Mouse (Mus musculus): ENCODE measurements around the gene Rdh5.
A peak's percentile ranks its signal among the peaks of the same experiment; 100 is the strongest.

Gene Rdh5

GRCm38 (mm10) chr10:128929638-128930378 is 7.1 kb upstream of the Rdh5 start:
- DNase-seq, result no peak

- peak; percentile 52 to 71 for DNase-seq
Observed at GRCm38 (mm10) chr10:128928356-128928755, 5.7 kb upstream of the Rdh5 start.

GRCm38 (mm10) chr10:128923935-128924334 is 1.2 kb upstream of the Rdh5 start, which contains the start of gene Bloc1s1:
Gene Bloc1s1 (minus strand): TSS chr10:128924035.
- DNase-seq, result no peak

GRCm38 (mm10) chr10:128923013-128923691 is 464 bp upstream of the Rdh5 start:
- peak; percentile 93 to 96 for DNase-seq

- peak in 1 of 2 experiments; percentile 44 for DNase-seq
Observed at GRCm38 (mm10) chr10:128921883-128922821, 536 bp downstream of the Rdh5 start.

GRCm38 (mm10) chr10:128921251-128921650 is 1.4 kb downstream of the Rdh5 start:
- DNase-seq, result no peak

GRCm38 (mm10) chr10:128920736-128921161 is 1.9 kb downstream of the Rdh5 start:
- no peak for DNase-seq

GRCm38 (mm10) chr10:128919966-128920365 is 2.7 kb downstream of the Rdh5 start:
- DNase-seq, result no peak

GRCm38 (mm10) chr10:128919203-128919631 is 3.5 kb downstream of the Rdh5 start:
- DNase-seq, result peak; percentile 71 to 73

GRCm38 (mm10) chr10:128918246-128918645 is 4.4 kb downstream of the Rdh5 start:
- peak; percentile 98 to 99 for DNase-seq

GRCm38 (mm10) chr10:128917400-128917799 is 5.3 kb downstream of the Rdh5 start:
- DNase-seq, result no peak

GRCm38 (mm10) chr10:128916665-128917064 is 6.0 kb downstream of the Rdh5 start:
- no peak for DNase-seq

- DNase-seq, result no peak
Observed at GRCm38 (mm10) chr10:128915550-128915949, 7.1 kb downstream of the Rdh5 start.

GRCm38 (mm10) chr10:128913696-128914095 is 9.0 kb downstream of the Rdh5 start:
- DNase-seq, result peak; percentile 56 to 61

GRCm38 (mm10) chr10:128913219-128913618 is 9.5 kb downstream of the Rdh5 start:
- DNase-seq, result peak; percentile 98 to 99

- DNase-seq, result no peak
Observed at GRCm38 (mm10) chr10:128912791-128913190, 9.9 kb downstream of the Rdh5 start.

- no peak for DNase-seq
Observed at GRCm38 (mm10) chr10:128912268-128912667, 10.4 kb downstream of the Rdh5 start.

GRCm38 (mm10) chr10:128911430-128911829 is 11.3 kb downstream of the Rdh5 start:
- DNase-seq, result no peak

GRCm38 (mm10) chr10:128910066-128910841 is 12.4 kb downstream of the Rdh5 start:
- peak; percentile 71 to 80 for DNase-seq

- DNase-seq, result peak; percentile 77 to 80
Observed at GRCm38 (mm10) chr10:128909567-128910028, 13.1 kb downstream of the Rdh5 start.

- DNase-seq, result no peak
Observed at GRCm38 (mm10) chr10:128908778-128909448, 13.8 kb downstream of the Rdh5 start.
